Mouse (Mus musculus): ENCODE data around the gene Apol7e. TPM values are rescaled to one million over a fixed set of nuclear protein-coding genes. Genes with fewer than 3 reads are reported as not detected.

Gene Apol7e
- polyA plus RNA-seq, 1 experiment from 2014 or later = 8.1 TPM

Other genes with a start within 250 kb of the Apol7e start
- gene Apol10a, start 221.8 kb upstream of the Apol7e start, polyA plus RNA-seq (2015; fragmentation: Nextera tagmentation; extraction: Ambion mirVana) = 0.05 TPM in 1 of 2 replicates, not detected in the other
- 0.09 and 0.27 TPM in 2 replicates for gene Apol11a, start 190.6 kb upstream of the Apol7e start, polyA plus RNA-seq (2015; fragmentation: Nextera tagmentation; extraction: Ambion mirVana)
- gene Apol7c, start 165.5 kb upstream of the Apol7e start, polyA plus RNA-seq (2015; fragmentation: Nextera tagmentation; extraction: Ambion mirVana) = 11.8 and 13.3 TPM in 2 replicates
- not detected in 2 replicates for gene 1700025B11Rik, start 137.0 kb upstream of the Apol7e start, polyA plus RNA-seq (2015; fragmentation: Nextera tagmentation; extraction: Ambion mirVana)
- gene Apol10b, start 102.7 kb upstream of the Apol7e start, polyA plus RNA-seq (2015; fragmentation: Nextera tagmentation; extraction: Ambion mirVana) = 0.49 and 0.59 TPM in 2 replicates
- gene Gm36245, start 99.6 kb upstream of the Apol7e start, polyA plus RNA-seq (2015; fragmentation: Nextera tagmentation; extraction: Ambion mirVana) = not detected in 2 replicates
- 0.16 and 0.24 TPM in 2 replicates for gene Apol11b, start 55.6 kb upstream of the Apol7e start, polyA plus RNA-seq (2015; fragmentation: Nextera tagmentation; extraction: Ambion mirVana)
- 1.6 and 2.3 TPM in 2 replicates for gene Apol9b, start 30.2 kb downstream of the Apol7e start, polyA plus RNA-seq (2015; fragmentation: Nextera tagmentation; extraction: Ambion mirVana)
- gene Apol8, start 58.1 kb downstream of the Apol7e start, polyA plus RNA-seq (2015; fragmentation: Nextera tagmentation; extraction: Ambion mirVana) = 0.06 TPM in 1 of 2 replicates, not detected in the other
- 62.3 and 71.0 TPM in 2 replicates for gene Myh9, start 143.3 kb downstream of the Apol7e start, polyA plus RNA-seq (2015; fragmentation: Nextera tagmentation; extraction: Ambion mirVana)
- 213 and 231 TPM in 2 replicates for gene Txn2, start 230.1 kb downstream of the Apol7e start, polyA plus RNA-seq (2015; fragmentation: Nextera tagmentation; extraction: Ambion mirVana)